7 mouse cellular contexts compared by ENCODE assay signal in genomic region chr9:62367510-62368071, GRCm38 (mm10). TPM values are rescaled to one million over a fixed set of nuclear protein-coding genes. Genes with fewer than 3 reads are reported as not detected.
DNase-seq lines count a peak whose midpoint lies in the region; ATAC-seq and TF ChIP-seq lines count a peak whose summit lies in the region.

No protein-coding gene starts in this region.

- H3K9ac ChIP-seq in midbrain, embryonic 12.5 days (replicated peaks) = no peak overlapping the region
- no peak overlapping the region for H3K9ac ChIP-seq in midbrain, embryonic 15.5 days

- H3K27me3 ChIP-seq in midbrain, embryonic 12.5 days = 0 out of 2 replicates have a peak, but pooled peaks cover 3% of the 10 kb centered on the region
- no peaks in the 10 kb centered on the region for H3K27me3 ChIP-seq in midbrain, embryonic 15.5 days (replicated peaks)
- no peaks in the 10 kb centered on the region for H3K27me3 ChIP-seq in embryonic facial prominence, embryonic 10.5 days (replicated peaks; ENCODE audit: low read depth, poor library complexity, severe bottlenecking)
- no peaks in the 10 kb centered on the region for H3K27me3 ChIP-seq in thymus, adult 2 months (ENCODE audit: control insufficient read depth, insufficient read depth, low read length)

- H3K4me3 ChIP-seq in midbrain, embryonic 12.5 days = no peak overlapping the region
- no peak overlapping the region for H3K4me3 ChIP-seq in midbrain, embryonic 15.5 days
- no peak overlapping the region for H3K4me3 ChIP-seq in embryonic facial prominence, embryonic 10.5 days
- H3K4me3 ChIP-seq in thymus, adult 2 months (ENCODE audit: control insufficient read depth, insufficient read depth, low read length) = no peak overlapping the region

- ATAC-seq in midbrain, embryonic 12.5 days (ENCODE audit: low FRiP score, low read depth) = no peak
- no peak for ATAC-seq in midbrain, embryonic 15.5 days (replicated peaks)

- H3K9me3 ChIP-seq in midbrain, embryonic 12.5 days = no peaks in the 10 kb centered on the region
- H3K9me3 ChIP-seq in midbrain, embryonic 15.5 days = no peaks in the 10 kb centered on the region
- no peaks in the 10 kb centered on the region for H3K9me3 ChIP-seq in embryonic facial prominence, embryonic 10.5 days

- peaks cover 4% of the 10 kb centered on the region; the same call in 1 of the 2 replicates for H3K36me3 ChIP-seq in midbrain, embryonic 12.5 days
- H3K36me3 ChIP-seq in midbrain, embryonic 15.5 days (replicated peaks) = no peaks in the 10 kb centered on the region; the same call in 1 of the 2 replicates
- peaks cover 34% of the 10 kb centered on the region for H3K36me3 ChIP-seq in embryonic facial prominence, embryonic 10.5 days (replicated peaks)
- H3K36me3 ChIP-seq in thymus, adult 2 months (ENCODE audit: control insufficient read depth, insufficient read depth, low read length) = 0 out of 2 replicates have a peak, but pooled peaks cover under 1% of the 10 kb centered on the region

- no peak for TF ChIP-seq POLR2A in thymus, adult 2 months (IDR thresholded peaks at IDR 0.05; ENCODE audit: control insufficient read depth, extremely low read depth, insufficient read depth, low read length, poor library complexity)

- no peak overlapping the region for H3K4me2 ChIP-seq in midbrain, embryonic 12.5 days (replicated peaks)
- H3K4me2 ChIP-seq in midbrain, embryonic 15.5 days = no peak overlapping the region

- TF ChIP-seq CTCF in thymus, adult 2 months (IDR thresholded peaks at IDR 0.05; ENCODE audit: borderline replicate concordance, control insufficient read depth, extremely low read depth, insufficient read depth, low read length, poor library complexity) = no peak

- DNase-seq in embryonic facial prominence, embryonic 10.5 days (ENCODE audit: low spot score) = no peak
- peak; percentile 49 for DNase-seq in induced T-regulatory cell, adult 2 months (ENCODE audit: low read depth)
- peak; percentile 76 for DNase-seq in lung, postnatal 10 days
- no peak for DNase-seq in urinary bladder, postnatal 25 days (ENCODE audit: low spot score)
- DNase-seq in thymus, adult 2 months = no peak

- WGBS in midbrain, embryonic 12.5 days = 55% methylated on average over 10 of the region's 10 CpGs
- WGBS in midbrain, embryonic 15.5 days = 51% methylated on average over 10 of the region's 10 CpGs
- 54% methylated on average over 10 of the region's 10 CpGs for WGBS in embryonic facial prominence, embryonic 10.5 days
- 53% methylated on average over 10 of the region's 10 CpGs for WGBS in thymus, adult 2 months

- peak overlapping the region; percentile 30; the same call in 1 of the 2 replicates for H3K27ac ChIP-seq in midbrain, embryonic 12.5 days (replicated peaks)
- no peak overlapping the region for H3K27ac ChIP-seq in midbrain, embryonic 15.5 days
- H3K27ac ChIP-seq in embryonic facial prominence, embryonic 10.5 days (replicated peaks) = peak overlapping the region; percentile 31; the same call in 1 of the 2 replicates
- H3K27ac ChIP-seq in thymus, adult 2 months (ENCODE audit: control insufficient read depth, insufficient read depth, low read length) = no peak overlapping the region

- H3K4me1 ChIP-seq in midbrain, embryonic 12.5 days = peaks cover 82% of the 10 kb centered on the region
- H3K4me1 ChIP-seq in midbrain, embryonic 15.5 days = peaks cover 59% of the 10 kb centered on the region
- H3K4me1 ChIP-seq in embryonic facial prominence, embryonic 10.5 days = peaks cover 97% of the 10 kb centered on the region
- peaks cover 56% of the 10 kb centered on the region for H3K4me1 ChIP-seq in thymus, adult 2 months (replicated peaks; ENCODE audit: control insufficient read depth, insufficient read depth, low read length)

RNA-seq across cellular contexts. Expression of gene Anp32a, which starts 26.5 kb away (rescaled TPM):
- polyA plus RNA-seq in midbrain, embryonic 12.5 days (2016; fragmentation: Nextera tagmentation; extraction: Ambion mirVana) = 182 and 184 TPM in 2 replicates
- 103 and 107 TPM in 2 replicates for polyA plus RNA-seq in midbrain, embryonic 15.5 days (2015; fragmentation: Nextera tagmentation; extraction: Ambion mirVana)
- polyA plus RNA-seq in embryonic facial prominence, embryonic 10.5 days (2016; fragmentation: Nextera tagmentation; extraction: Ambion mirVana) = 208 and 232 TPM in 2 replicates
- polyA plus RNA-seq in thymus, adult 2 months (2012; rRNA removed) = 37.4 and 38.0 TPM in 2 replicates

Comparison
In these comparisons a context has a peak if more than half of its experiments do, and no peak if none do; other contexts are left out.
1. H3K27ac ChIP-seq: peak in midbrain, embryonic 12.5 days (single experiment) and embryonic facial prominence, embryonic 10.5 days (single experiment); none in midbrain, embryonic 15.5 days (single experiment) and thymus, adult 2 months (single experiment).
2. DNase-seq: peak in induced T-regulatory cell, adult 2 months (single experiment) and lung, postnatal 10 days (single experiment); none in embryonic facial prominence, embryonic 10.5 days (single experiment), urinary bladder, postnatal 25 days (single experiment) and thymus, adult 2 months (single experiment).